Mouse (Mus musculus): ENCODE data around the gene Epha6. TPM values are rescaled to one million over a fixed set of nuclear protein-coding genes. Genes with fewer than 3 reads are reported as not detected.

Epha6 gene
- polyA plus RNA-seq, 1 experiment: 3.8 TPM

DNA sequence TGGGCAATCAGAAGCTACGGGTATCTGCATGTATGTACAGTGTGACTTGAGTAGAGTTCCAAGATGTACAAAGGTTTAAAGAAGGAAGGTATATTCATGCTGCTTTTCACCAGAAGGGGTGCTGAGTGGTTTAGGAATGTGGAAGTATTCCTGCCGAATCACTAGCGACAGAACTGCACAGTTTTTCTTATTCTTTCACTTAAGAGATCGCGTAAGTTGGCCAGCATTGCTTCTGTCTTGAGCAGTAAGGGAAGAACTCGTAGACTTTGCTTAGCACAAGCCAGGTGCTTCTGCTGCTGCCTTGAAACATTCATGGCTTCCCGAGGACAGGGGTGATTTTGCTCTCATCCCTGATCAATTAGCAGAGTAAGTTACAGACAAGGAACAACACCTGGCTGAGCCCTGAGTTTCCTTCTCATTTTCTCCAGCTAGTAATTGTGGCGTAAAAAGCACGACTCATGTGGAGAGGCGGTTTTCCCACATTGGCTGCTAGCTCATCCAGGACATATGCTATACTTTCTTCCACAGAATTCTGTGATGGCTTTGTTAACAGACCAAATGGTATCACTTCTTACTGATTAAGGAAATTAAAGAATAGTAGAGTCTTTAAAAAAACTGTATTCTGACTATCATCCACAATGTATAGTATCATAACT, 534.7 kb downstream of the Epha6 start:
- TF ChIP-seq CTCF (IDR thresholded peaks at IDR 0.05; ENCODE audit: borderline replicate concordance, insufficient read depth, low read depth, low read length) (no peak), POLR2A (IDR thresholded peaks at IDR 0.05; ENCODE audit: borderline replicate concordance, insufficient read depth, low read length) (no peak)
- no peaks in the 10 kb centered on the region for H3K4me1 ChIP-seq (ENCODE audit: control insufficient read depth, insufficient read depth, low read length)
- no peaks in the 10 kb centered on the region for H3K27me3 ChIP-seq (ENCODE audit: control insufficient read depth, insufficient read depth, low read length)
- no peak overlapping the region for H3K27ac ChIP-seq (ENCODE audit: insufficient read depth, low read length)
- DNase-seq: no peak
- WGBS: 84% methylated on average over 10 of the region's 10 CpGs
- H3K4me3 ChIP-seq (replicated peaks; ENCODE audit: insufficient read depth, low read depth, low read length): no peak overlapping the region

DNA sequence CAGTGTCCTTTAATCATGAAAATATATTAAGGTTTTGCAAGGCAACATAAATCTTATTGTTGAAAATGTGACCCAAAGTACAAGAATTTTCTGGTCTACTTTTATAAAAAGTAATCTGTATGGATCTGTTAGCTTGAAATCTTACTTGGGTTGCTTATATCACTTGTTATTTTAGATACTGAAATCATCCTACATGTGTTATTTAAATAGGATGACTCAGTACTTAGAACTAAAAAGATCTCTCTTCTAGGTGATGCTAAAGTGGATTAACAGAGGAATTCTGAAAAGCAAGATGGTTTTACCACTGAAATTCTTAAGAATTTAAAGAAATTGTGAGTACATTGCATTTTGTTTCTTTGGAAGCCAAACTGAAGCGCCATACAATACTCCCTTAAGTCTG, 561.5 kb downstream of the Epha6 start:
- TF ChIP-seq CTCF (IDR thresholded peaks at IDR 0.05; ENCODE audit: borderline replicate concordance, insufficient read depth, low read depth, low read length) (no peak), POLR2A (IDR thresholded peaks at IDR 0.05; ENCODE audit: borderline replicate concordance, insufficient read depth, low read length) (no peak)

DNA sequence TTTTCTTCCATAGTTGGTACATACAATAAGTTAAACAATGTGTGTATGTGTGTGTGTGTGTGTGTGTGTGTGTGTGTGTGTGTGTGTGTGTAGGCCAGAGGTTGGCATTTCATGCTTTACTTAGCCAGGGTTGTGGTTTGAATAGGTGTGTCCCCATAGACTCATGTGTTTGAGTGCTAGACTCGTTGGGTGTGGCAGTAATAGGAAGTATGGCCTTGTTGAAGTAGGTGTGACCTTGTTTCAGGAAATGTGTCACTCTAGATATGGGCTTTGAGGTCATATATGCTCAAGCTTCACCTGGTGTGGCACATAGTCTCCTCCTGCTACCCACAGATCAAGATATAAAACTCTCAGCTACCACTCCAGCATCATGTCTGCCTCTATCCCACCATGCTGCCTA, 577.0 kb downstream of the Epha6 start:
- no peak for DNase-seq
- Histone ChIP-seq H3K27ac (ENCODE audit: insufficient read depth, low read length) (no peak overlapping the region), H3K4me3 (replicated peaks; ENCODE audit: insufficient read depth, low read depth, low read length) (no peak overlapping the region), H3K4me1 (ENCODE audit: control insufficient read depth, insufficient read depth, low read length) (no peaks in the 10 kb centered on the region), H3K27me3 (ENCODE audit: control insufficient read depth, insufficient read depth, low read length) (no peaks in the 10 kb centered on the region)
- WGBS: 94% methylated on average over 1 of the region's 1 CpGs
- TF ChIP-seq POLR2A (IDR thresholded peaks at IDR 0.05; ENCODE audit: borderline replicate concordance, insufficient read depth, low read length) (no peak), CTCF (IDR thresholded peaks at IDR 0.05; ENCODE audit: borderline replicate concordance, insufficient read depth, low read depth, low read length) (no peak)

More for the DNA sequence above, 561.5 kb downstream of the Epha6 start:
- no peaks in the 10 kb centered on the region for H3K4me1 ChIP-seq (ENCODE audit: control insufficient read depth, insufficient read depth, low read length)
- no peak overlapping the region for H3K4me3 ChIP-seq (replicated peaks; ENCODE audit: insufficient read depth, low read depth, low read length)
- no peak overlapping the region for H3K27ac ChIP-seq (ENCODE audit: insufficient read depth, low read length)
- 89% methylated on average over 1 of the region's 1 CpGs for WGBS
- no peaks in the 10 kb centered on the region for H3K27me3 ChIP-seq (ENCODE audit: control insufficient read depth, insufficient read depth, low read length)
- DNase-seq: no peak

DNA sequence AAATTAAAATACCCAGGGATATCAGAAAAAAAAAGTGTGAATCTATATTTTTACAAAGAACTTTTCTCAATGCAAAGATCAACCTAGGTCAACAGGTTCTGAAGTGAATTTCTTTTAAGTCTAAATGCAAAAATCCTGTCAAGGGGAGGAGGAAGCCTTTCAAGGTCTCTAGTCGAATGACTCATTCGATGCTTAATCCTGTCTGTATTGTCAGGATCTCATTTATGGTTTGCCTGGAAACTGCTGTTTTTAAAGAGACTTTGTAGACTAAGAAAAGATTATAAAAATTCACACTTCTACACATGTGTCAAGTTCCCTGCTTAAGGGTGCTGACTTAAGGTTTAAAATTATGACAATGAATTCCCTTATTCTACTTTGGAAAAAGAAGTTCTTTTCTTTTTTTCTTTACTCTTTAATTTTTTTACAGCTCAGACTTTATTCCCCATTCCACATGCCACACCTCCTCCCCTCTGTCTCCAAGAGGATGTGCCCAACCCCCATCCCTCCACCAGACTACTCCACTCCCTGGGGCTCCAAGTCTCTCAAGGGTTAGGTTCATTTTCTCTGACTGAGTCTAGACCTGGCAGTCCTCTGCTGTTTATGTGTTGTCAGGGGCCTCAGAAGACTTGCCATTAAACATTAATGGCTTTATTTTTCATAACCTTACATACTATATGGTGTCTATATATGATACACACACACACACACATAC, 598.3 kb downstream of the Epha6 start:
- no peaks in the 10 kb centered on the region for H3K4me1 ChIP-seq (ENCODE audit: control insufficient read depth, insufficient read depth, low read length)
- no peak for TF ChIP-seq CTCF (IDR thresholded peaks at IDR 0.05; ENCODE audit: borderline replicate concordance, insufficient read depth, low read depth, low read length)
- WGBS: 88% methylated on average over 2 of the region's 2 CpGs
- H3K4me3 ChIP-seq (replicated peaks; ENCODE audit: insufficient read depth, low read depth, low read length): no peak overlapping the region
- H3K27ac ChIP-seq (ENCODE audit: insufficient read depth, low read length): no peak overlapping the region
- DNase-seq: no peak
- no peaks in the 10 kb centered on the region for H3K27me3 ChIP-seq (ENCODE audit: control insufficient read depth, insufficient read depth, low read length)

DNA sequence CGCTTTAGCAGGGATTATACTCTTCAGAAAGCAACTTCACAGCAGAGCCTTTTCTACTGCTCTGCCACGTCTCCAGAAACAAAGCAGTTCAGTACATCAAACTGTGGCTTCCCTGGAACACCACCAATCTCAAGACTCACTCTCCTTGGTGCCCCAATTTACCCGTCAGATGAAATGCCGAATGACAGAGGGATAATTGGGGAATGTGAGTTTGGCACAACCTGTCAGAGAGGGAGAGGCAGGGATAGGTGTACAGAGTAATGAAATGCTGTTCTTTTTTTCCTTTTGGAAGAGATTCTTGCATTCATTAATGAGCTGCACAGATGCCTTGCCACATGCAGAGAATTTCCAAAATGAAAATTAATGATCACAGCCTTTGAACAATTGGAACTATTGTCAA, 635.5 kb downstream of the Epha6 start:
- no peaks in the 10 kb centered on the region for H3K27me3 ChIP-seq (ENCODE audit: control insufficient read depth, insufficient read depth, low read length)
- WGBS: 23% methylated on average over 4 of the region's 4 CpGs

DNA sequence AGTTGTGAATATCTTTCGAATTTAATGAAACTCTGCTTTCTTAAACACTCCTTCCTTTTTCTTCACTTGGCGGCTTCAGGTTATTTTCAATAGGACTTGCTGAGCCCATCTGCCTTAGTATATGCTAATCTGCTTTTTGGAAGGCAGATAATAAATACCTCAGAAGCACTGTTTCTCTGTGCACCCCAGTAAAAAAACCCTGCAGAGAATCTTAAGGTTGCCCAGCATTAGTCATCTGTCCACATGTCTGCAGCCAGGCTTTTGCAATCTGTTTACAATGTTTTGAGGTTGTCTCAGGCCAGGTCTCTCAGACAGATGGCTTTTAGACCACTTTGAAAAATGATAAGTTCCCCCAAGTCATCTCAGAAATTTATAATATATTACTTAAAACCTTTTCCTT, 649.6 kb downstream of the Epha6 start:
- DNase-seq: peak; percentile 17 to 61
- Histone ChIP-seq H3K4me1 (ENCODE audit: control insufficient read depth, insufficient read depth, low read length) (no peaks in the 10 kb centered on the region; the same call in 1 of the 2 replicates), H3K27ac (ENCODE audit: insufficient read depth, low read length) (no peak overlapping the region), H3K4me3 (replicated peaks; ENCODE audit: insufficient read depth, low read depth, low read length) (no peak overlapping the region), H3K27me3 (ENCODE audit: control insufficient read depth, insufficient read depth, low read length) (no peaks in the 10 kb centered on the region)
- TF ChIP-seq POLR2A (IDR thresholded peaks at IDR 0.05; ENCODE audit: borderline replicate concordance, insufficient read depth, low read length) (no peak), CTCF (IDR thresholded peaks at IDR 0.05; ENCODE audit: borderline replicate concordance, insufficient read depth, low read depth, low read length) (no peak)
- WGBS: 18% methylated on average over 2 of the region's 2 CpGs

More for the DNA sequence above, 635.5 kb downstream of the Epha6 start:
- Histone ChIP-seq H3K27ac (ENCODE audit: insufficient read depth, low read length) (no peak overlapping the region), H3K4me1 (ENCODE audit: control insufficient read depth, insufficient read depth, low read length) (no peaks in the 10 kb centered on the region), H3K4me3 (replicated peaks; ENCODE audit: insufficient read depth, low read depth, low read length) (no peak overlapping the region)
- no peak for DNase-seq
- TF ChIP-seq CTCF (IDR thresholded peaks at IDR 0.05; ENCODE audit: borderline replicate concordance, insufficient read depth, low read depth, low read length): no peak
- TF ChIP-seq POLR2A (IDR thresholded peaks at IDR 0.05; ENCODE audit: borderline replicate concordance, insufficient read depth, low read length): no peak

DNA sequence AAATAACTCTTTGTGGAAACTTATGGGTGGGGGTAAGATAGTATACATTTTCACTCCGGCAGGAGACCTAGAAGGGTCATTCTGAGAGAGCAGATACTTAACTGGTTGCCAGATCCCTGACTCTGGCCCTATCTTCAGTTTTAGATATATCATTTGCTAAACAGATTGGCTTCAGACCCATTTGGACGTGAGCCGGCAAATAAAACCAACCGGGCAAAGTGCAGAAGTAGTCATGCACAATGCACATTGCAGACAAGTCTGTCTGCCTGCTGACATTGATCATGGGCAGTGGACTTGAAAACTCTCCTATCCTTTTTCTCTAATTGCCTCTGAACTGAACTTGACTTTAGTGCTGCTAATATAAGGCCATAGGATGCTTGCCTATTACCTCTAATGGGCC, 681.6 kb downstream of the Epha6 start:
- H3K27ac ChIP-seq (ENCODE audit: insufficient read depth, low read length): no peak overlapping the region
- 27% methylated on average over 4 of the region's 4 CpGs for WGBS
- no peak overlapping the region for H3K4me3 ChIP-seq (replicated peaks; ENCODE audit: insufficient read depth, low read depth, low read length)
- DNase-seq: no peak
- no peaks in the 10 kb centered on the region for H3K4me1 ChIP-seq (ENCODE audit: control insufficient read depth, insufficient read depth, low read length)
- H3K27me3 ChIP-seq (ENCODE audit: control insufficient read depth, insufficient read depth, low read length): no peaks in the 10 kb centered on the region
- TF ChIP-seq POLR2A (IDR thresholded peaks at IDR 0.05; ENCODE audit: borderline replicate concordance, insufficient read depth, low read length) (no peak), CTCF (IDR thresholded peaks at IDR 0.05; ENCODE audit: borderline replicate concordance, insufficient read depth, low read depth, low read length) (no peak)

DNA sequence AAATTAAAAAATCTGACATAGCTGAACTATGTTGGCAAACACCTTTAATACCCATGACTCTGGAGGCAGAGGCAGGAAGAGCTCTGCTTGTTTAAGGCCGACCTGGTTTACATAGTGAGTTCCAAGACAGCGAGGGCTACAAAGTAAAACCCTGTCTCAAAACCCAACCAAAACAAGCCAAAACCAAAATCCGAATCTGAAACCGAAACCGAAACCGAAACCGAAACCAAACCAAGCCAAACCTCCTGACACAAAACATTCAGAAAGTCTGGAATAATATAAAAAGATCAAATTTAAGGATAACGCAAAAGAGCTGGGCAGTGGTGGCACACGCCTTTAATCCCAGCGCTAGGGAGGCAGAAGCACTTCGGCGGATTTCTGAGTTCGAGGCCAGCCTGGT, 725.3 kb downstream of the Epha6 start:
- no peak overlapping the region for H3K27ac ChIP-seq (ENCODE audit: insufficient read depth, low read length)
- TF ChIP-seq CTCF (IDR thresholded peaks at IDR 0.05; ENCODE audit: borderline replicate concordance, insufficient read depth, low read depth, low read length) (no peak), POLR2A (IDR thresholded peaks at IDR 0.05; ENCODE audit: borderline replicate concordance, insufficient read depth, low read length) (no peak)
- DNase-seq: no peak
- H3K27me3 ChIP-seq (ENCODE audit: control insufficient read depth, insufficient read depth, low read length): no peaks in the 10 kb centered on the region
- H3K4me3 ChIP-seq (replicated peaks; ENCODE audit: insufficient read depth, low read depth, low read length): no peak overlapping the region
- 97% methylated on average over 13 of the region's 13 CpGs for WGBS
- no peaks in the 10 kb centered on the region for H3K4me1 ChIP-seq (ENCODE audit: control insufficient read depth, insufficient read depth, low read length)
